Mouse (Mus musculus): ENCODE results near the gene Zfp791.

DNA sequence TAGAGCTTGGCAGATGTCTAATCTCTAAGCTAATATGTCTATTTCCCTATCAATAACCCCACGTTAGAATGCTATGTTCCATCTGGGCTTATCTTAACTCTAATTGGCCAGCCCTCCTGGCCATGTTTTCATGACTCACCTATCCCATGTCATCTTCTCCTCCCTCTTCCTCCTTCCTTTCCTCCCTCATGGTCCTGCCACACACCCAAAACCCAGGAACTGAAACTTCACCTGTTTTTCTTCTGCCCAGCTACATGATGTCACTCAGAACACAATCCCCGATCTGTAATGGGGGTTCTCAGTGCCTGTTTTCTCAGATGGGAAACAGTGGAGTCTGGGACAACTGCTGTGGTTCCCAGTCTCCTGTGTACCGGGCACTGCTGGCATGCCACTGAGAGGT, 28.7 kb upstream of the Zfp791 start, which contains the start of gene Cks1brt:
- TF ChIP-seq CTCF (IDR thresholded peaks at IDR 0.05; ENCODE audit: extremely low read depth, insufficient read depth, low read length) (no peak), POLR2A (IDR thresholded peaks at IDR 0.05; ENCODE audit: extremely low read depth, insufficient read depth, low read length) (no peak)

All from cortical plate, adult 2 months (tissue).